Comparison of ENCODE assay signal across 8 mouse cellular contexts in genomic region chr17:86962297-86962893, GRCm38 (mm10). TPM values are rescaled to one million over a fixed set of nuclear protein-coding genes. Genes with fewer than 3 reads are reported as not detected.
DNase-seq lines count a peak whose midpoint lies in the region; ATAC-seq and TF ChIP-seq lines count a peak whose summit lies in the region.

No protein-coding gene starts in this region.

- H3K4me3 ChIP-seq in C2C12 (ENCODE audit: insufficient read depth, poor library complexity, severe bottlenecking): peak overlapping the region; percentile 59
- H3K4me3 ChIP-seq in bone marrow macrophage, adult 2 months (ENCODE audit: insufficient read depth, low read length): peak overlapping the region; percentile 96
- peak overlapping the region; percentile 40 for H3K4me3 ChIP-seq in embryonic fibroblast, embryonic 13.5 days (ENCODE audit: insufficient read depth, low read length)
- H3K4me3 ChIP-seq in heart, embryonic 13.5 days: peak overlapping the region; percentile 95
- peak overlapping the region; percentile 84 for H3K4me3 ChIP-seq in kidney, postnatal 0 days (replicated peaks; ENCODE audit: low read depth, low read length)
- peak overlapping the region; percentile 77 for H3K4me3 ChIP-seq in liver, embryonic 11.5 days (ENCODE audit: low read depth, low read length)

- H3K36me3 ChIP-seq in C2C12 (ENCODE audit: control insufficient read depth, insufficient read depth): peaks cover 10% of the 10 kb centered on the region
- peaks cover 14% of the 10 kb centered on the region for H3K36me3 ChIP-seq in heart, embryonic 13.5 days
- H3K36me3 ChIP-seq in kidney, postnatal 0 days (ENCODE audit: insufficient read depth, low read length): no peaks in the 10 kb centered on the region
- H3K36me3 ChIP-seq in liver, embryonic 11.5 days (ENCODE audit: control insufficient read depth, insufficient read depth, low read length): no peaks in the 10 kb centered on the region
- H3K36me3 ChIP-seq in splenic B cell, adult 2 months (ENCODE audit: control insufficient read depth, insufficient read depth, low read length, poor library complexity, severe bottlenecking): peaks cover 2% of the 10 kb centered on the region

- peak; percentile 94 for DNase-seq in kidney, postnatal 0 days (ENCODE audit: low spot score)
- peak; percentile 74 for DNase-seq in liver, embryonic 11.5 days (ENCODE audit: low spot score)
- DNase-seq in naive thymus-derived CD4-positive, alpha-beta T cell, adult 2 months (ENCODE audit: low read depth): peak; percentile 78
- peak; percentile 90 for DNase-seq in splenic B cell, adult 2 months (ENCODE audit: low read depth, low spot score)

- H3K27ac ChIP-seq in bone marrow macrophage, adult 2 months (ENCODE audit: insufficient read depth, low read depth, low read length): peak overlapping the region; percentile 82
- H3K27ac ChIP-seq in embryonic fibroblast, embryonic 13.5 days (ENCODE audit: insufficient read depth, low read length): peak overlapping the region; percentile 94
- peak overlapping the region; percentile 98 for H3K27ac ChIP-seq in heart, embryonic 13.5 days (replicated peaks)
- peak overlapping the region; percentile 95 for H3K27ac ChIP-seq in kidney, postnatal 0 days
- H3K27ac ChIP-seq in liver, embryonic 11.5 days (ENCODE audit: low read depth, low read length): no peak overlapping the region

- H3K79me2 ChIP-seq in C2C12 (ENCODE audit: control insufficient read depth, insufficient read depth): peaks cover 34% of the 10 kb centered on the region

- no peak for TF ChIP-seq POLR2A in bone marrow macrophage, adult 2 months (IDR thresholded peaks at IDR 0.05; ENCODE audit: borderline replicate concordance, low read depth, low read length)
- peak; percentile 56 for TF ChIP-seq POLR2A in embryonic fibroblast, embryonic 13.5 days (IDR thresholded peaks at IDR 0.05; ENCODE audit: low read depth, low read length)

- H3K79me3 ChIP-seq in C2C12 (ENCODE audit: low read depth): peaks cover 4% of the 10 kb centered on the region

- peak overlapping the region; percentile 61 for H3ac ChIP-seq in C2C12 (ENCODE audit: control insufficient read depth, insufficient read length, low read depth)

- peak overlapping the region; percentile 89 for H3K4me2 ChIP-seq in heart, embryonic 13.5 days
- H3K4me2 ChIP-seq in kidney, postnatal 0 days (ENCODE audit: low read length): peak overlapping the region; percentile 88
- peak overlapping the region; percentile 87 for H3K4me2 ChIP-seq in liver, embryonic 11.5 days

- H3K9me3 ChIP-seq in heart, embryonic 13.5 days: no peaks in the 10 kb centered on the region
- H3K9me3 ChIP-seq in kidney, postnatal 0 days (replicated peaks; ENCODE audit: low read length): no peaks in the 10 kb centered on the region
- no peaks in the 10 kb centered on the region for H3K9me3 ChIP-seq in liver, embryonic 11.5 days (ENCODE audit: control insufficient read depth, low read length)

- peaks cover 27% of the 10 kb centered on the region for H3K4me1 ChIP-seq in bone marrow macrophage, adult 2 months (ENCODE audit: control insufficient read depth, insufficient read depth, low read length)
- H3K4me1 ChIP-seq in embryonic fibroblast, embryonic 13.5 days (ENCODE audit: control insufficient read depth, insufficient read depth, low read length): peaks cover 13% of the 10 kb centered on the region
- peaks cover 77% of the 10 kb centered on the region for H3K4me1 ChIP-seq in heart, embryonic 13.5 days
- H3K4me1 ChIP-seq in kidney, postnatal 0 days (replicated peaks; ENCODE audit: insufficient read depth, low read length): peaks cover 7% of the 10 kb centered on the region; the same call in 1 of the 2 replicates
- peaks cover 15% of the 10 kb centered on the region for H3K4me1 ChIP-seq in liver, embryonic 11.5 days (replicated peaks; ENCODE audit: control insufficient read depth, insufficient read depth, low read length)

- peak overlapping the region; percentile 99 for H3K9ac ChIP-seq in heart, embryonic 13.5 days
- peak overlapping the region; percentile 92 for H3K9ac ChIP-seq in kidney, postnatal 0 days (ENCODE audit: low read depth, low read length)
- H3K9ac ChIP-seq in liver, embryonic 11.5 days (ENCODE audit: low read depth, low read length): peak overlapping the region; percentile 72

- ATAC-seq in heart, embryonic 13.5 days (ENCODE audit: extremely low read depth, insufficient number of reproducible peaks, low FRiP score, low TSS enrichment): no peak
- peak; percentile 21; the same call in 1 of the 2 replicates for ATAC-seq in kidney, postnatal 0 days (replicated peaks; ENCODE audit: low FRiP score, low read depth)
- ATAC-seq in liver, embryonic 11.5 days (replicated peaks; ENCODE audit: low FRiP score): peak; percentile 50

- no peaks in the 10 kb centered on the region for H3K27me3 ChIP-seq in C2C12 (ENCODE audit: control insufficient read depth, insufficient read depth, insufficient read length)
- no peaks in the 10 kb centered on the region for H3K27me3 ChIP-seq in heart, embryonic 13.5 days (replicated peaks)
- no peaks in the 10 kb centered on the region for H3K27me3 ChIP-seq in kidney, postnatal 0 days (ENCODE audit: insufficient read depth, low read length)
- H3K27me3 ChIP-seq in liver, embryonic 11.5 days (replicated peaks; ENCODE audit: control insufficient read depth, insufficient read depth, low read length): peaks cover 6% of the 10 kb centered on the region; the same call in 1 of the 2 replicates
- H3K27me3 ChIP-seq in splenic B cell, adult 2 months (ENCODE audit: control insufficient read depth, insufficient read depth, low read length, poor library complexity, severe bottlenecking): no peaks in the 10 kb centered on the region

- TF ChIP-seq CTCF in C2C12 (IDR thresholded peaks at IDR 0.05; ENCODE audit: control insufficient read depth, insufficient read depth, insufficient read length): peak; percentile 69
- peak; percentile 25; the same call in 1 of the 2 replicates for TF ChIP-seq CTCF in bone marrow macrophage, adult 2 months (IDR thresholded peaks at IDR 0.05; ENCODE audit: low read depth, low read length)
- TF ChIP-seq CTCF in embryonic fibroblast, embryonic 13.5 days (IDR thresholded peaks at IDR 0.05; ENCODE audit: borderline replicate concordance, insufficient read depth, low read length): peak; percentile 51; the same call in 1 of the 2 replicates
- TF ChIP-seq CTCF in kidney, postnatal 0 days (IDR thresholded peaks at IDR 0.05; ENCODE audit: low read depth): peak; percentile 85

- WGBS in heart, embryonic 13.5 days: under 1% methylated on average over 24 of the region's 24 CpGs
- 1% methylated on average over 24 of the region's 24 CpGs for WGBS in kidney, postnatal 0 days
- under 1% methylated on average over 24 of the region's 24 CpGs for WGBS in liver, embryonic 11.5 days

TF ChIP-seq in C2C12, 6 proteins besides CTCF, POLR2A, EP300 and RAD21:
- peak; percentile 72 for TF ChIP-seq MAX (IDR thresholded peaks at IDR 0.05)
- TF ChIP-seq MYOG (IDR thresholded peaks at IDR 0.05; ENCODE audit: control insufficient read depth, extremely low read depth, insufficient read length): no peak
- TF ChIP-seq USF1 (IDR thresholded peaks at IDR 0.05; ENCODE audit: low read depth): peak; percentile 6
- TF ChIP-seq MYOD1 (IDR thresholded peaks at IDR 0.05; ENCODE audit: control insufficient read depth, insufficient read length, low read depth): peak; percentile 7
- no peak for TF ChIP-seq FOSL1 (IDR thresholded peaks at IDR 0.05; ENCODE audit: insufficient read depth, low read length, poor library complexity, severe bottlenecking)
- TF ChIP-seq CEBPB (IDR thresholded peaks at IDR 0.05; ENCODE audit: low read depth): peak; percentile 57

RNA-seq across cellular contexts. Expression of gene Rhoq, which starts 0.5 kb away (rescaled TPM):
- polyA plus RNA-seq in C2C12 (2012; fragmentation: generic; extraction: Trizol): 10.5 TPM
- polyA plus RNA-seq in bone marrow macrophage, adult 2 months (2012; ENCODE audit: insufficient read depth, insufficient read length, missing spikeins): 45.7 and 50.2 TPM in 2 replicates
- 177 and 187 TPM in 2 replicates for polyA plus RNA-seq in embryonic fibroblast, embryonic 13.5 days (2011; ENCODE audit: insufficient read length, low read depth, missing spikeins)
- 18.4 and 18.5 TPM in 2 replicates for polyA plus RNA-seq in heart, embryonic 13.5 days (2015; fragmentation: Nextera tagmentation; extraction: Ambion mirVana)
- polyA plus RNA-seq in kidney, postnatal 0 days (2015; fragmentation: Nextera tagmentation; extraction: Ambion mirVana): 12.7 and 13.0 TPM in 2 replicates
- 5.2 and 6.5 TPM in 2 replicates for polyA plus RNA-seq in liver, embryonic 11.5 days (2014; fragmentation: Nextera tagmentation; extraction: Ambion mirVana)

RNA-seq across cellular contexts. Expression of gene Atp6v1e2, which starts 14.7 kb away (rescaled TPM):
- polyA plus RNA-seq in C2C12 (2012; fragmentation: generic; extraction: Trizol): not detected
- polyA plus RNA-seq in bone marrow macrophage, adult 2 months (2012; ENCODE audit: insufficient read depth, insufficient read length, missing spikeins): not detected in 2 replicates
- not detected in 2 replicates for polyA plus RNA-seq in embryonic fibroblast, embryonic 13.5 days (2011; ENCODE audit: insufficient read length, low read depth, missing spikeins)
- not detected in 2 replicates for polyA plus RNA-seq in heart, embryonic 13.5 days (2015; fragmentation: Nextera tagmentation; extraction: Ambion mirVana)
- polyA plus RNA-seq in kidney, postnatal 0 days (2015; fragmentation: Nextera tagmentation; extraction: Ambion mirVana): 0.14 TPM in 1 of 2 replicates, not detected in the other
- not detected in 2 replicates for polyA plus RNA-seq in liver, embryonic 11.5 days (2014; fragmentation: Nextera tagmentation; extraction: Ambion mirVana)

RNA-seq across cellular contexts. Expression of gene Tmem247, which starts 45.2 kb away (rescaled TPM):
- not detected for polyA plus RNA-seq in C2C12 (2012; fragmentation: generic; extraction: Trizol)
- not detected in 2 replicates for polyA plus RNA-seq in bone marrow macrophage, adult 2 months (2012; ENCODE audit: insufficient read depth, insufficient read length, missing spikeins)
- not detected in 2 replicates for polyA plus RNA-seq in embryonic fibroblast, embryonic 13.5 days (2011; ENCODE audit: insufficient read length, low read depth, missing spikeins)
- not detected in 2 replicates for polyA plus RNA-seq in heart, embryonic 13.5 days (2015; fragmentation: Nextera tagmentation; extraction: Ambion mirVana)
- polyA plus RNA-seq in kidney, postnatal 0 days (2015; fragmentation: Nextera tagmentation; extraction: Ambion mirVana): not detected in 2 replicates
- not detected in 2 replicates for polyA plus RNA-seq in liver, embryonic 11.5 days (2014; fragmentation: Nextera tagmentation; extraction: Ambion mirVana)

Comparison
In these comparisons a context has a peak if more than half of its experiments do, and no peak if none do; other contexts are left out.
1. H3K4me3 ChIP-seq: peak in every context shown above with its lines; median percentile 96 in bone marrow macrophage, adult 2 months; 95 in heart, embryonic 13.5 days; 84 in kidney, postnatal 0 days; 77 in liver, embryonic 11.5 days; 59 in C2C12; 40 in embryonic fibroblast, embryonic 13.5 days.
2. CTCF ChIP-seq: peak in every context shown above with its lines; median percentile 85 in kidney, postnatal 0 days; 69 in C2C12; 51 in embryonic fibroblast, embryonic 13.5 days; 25 in bone marrow macrophage, adult 2 months.